Mouse (Mus musculus) CD4-positive, CD25-positive, alpha-beta regulatory T cell, adult 4 months (primary cell): ENCODE data around the gene Scml4. TPM values are rescaled to one million over a fixed set of nuclear protein-coding genes. Genes with fewer than 3 reads are reported as not detected.
A peak's percentile ranks its signal among the peaks of the same experiment; 100 is the strongest.

ENCODE experiments used
- ATAC-seq: one replicate; pipeline ENCODE4 v1.8.0; 2017
- polyA plus RNA-seq, 2 experiments: library from polyadenylated mRNA; unstranded; fragments of 100-300 nt; shearing (Covaris generic); gene quantifications; one replicate each; pipeline ENCODE4 v1.2.1; 2017

Gene Scml4
- polyA plus RNA-seq, 2 experiments from 2014 or later = 56.6 to 87.8 TPM

DNA sequence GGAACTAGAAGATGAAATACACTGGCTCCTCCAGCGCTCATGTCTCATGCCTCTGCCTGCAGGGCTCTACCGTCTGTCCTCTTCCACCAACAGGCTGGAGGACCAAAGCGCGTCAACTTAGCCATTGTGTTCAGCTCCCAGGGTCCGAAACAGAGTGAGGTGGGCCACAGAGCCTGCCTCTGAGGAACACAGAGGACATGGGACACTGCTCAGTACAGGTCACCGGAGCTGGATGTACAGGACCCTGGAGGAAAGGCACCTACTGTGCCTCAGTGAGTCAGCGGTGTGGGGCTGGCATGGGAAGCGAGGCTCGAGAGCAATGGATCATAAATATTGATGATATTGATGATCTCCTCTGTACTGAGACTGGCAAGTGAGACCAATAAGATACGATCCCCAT is 139.2 kb downstream of the Scml4 start:
- ATAC-seq = no peak

- ATAC-seq = no peak
Measured at GRCm38 (mm10) chr10:43001433-43001832, 141.3 kb downstream of the Scml4 start.

- peak; percentile 54 for ATAC-seq
Measured at GRCm38 (mm10) chr10:43002066-43002678, 142.0 kb downstream of the Scml4 start.

DNA sequence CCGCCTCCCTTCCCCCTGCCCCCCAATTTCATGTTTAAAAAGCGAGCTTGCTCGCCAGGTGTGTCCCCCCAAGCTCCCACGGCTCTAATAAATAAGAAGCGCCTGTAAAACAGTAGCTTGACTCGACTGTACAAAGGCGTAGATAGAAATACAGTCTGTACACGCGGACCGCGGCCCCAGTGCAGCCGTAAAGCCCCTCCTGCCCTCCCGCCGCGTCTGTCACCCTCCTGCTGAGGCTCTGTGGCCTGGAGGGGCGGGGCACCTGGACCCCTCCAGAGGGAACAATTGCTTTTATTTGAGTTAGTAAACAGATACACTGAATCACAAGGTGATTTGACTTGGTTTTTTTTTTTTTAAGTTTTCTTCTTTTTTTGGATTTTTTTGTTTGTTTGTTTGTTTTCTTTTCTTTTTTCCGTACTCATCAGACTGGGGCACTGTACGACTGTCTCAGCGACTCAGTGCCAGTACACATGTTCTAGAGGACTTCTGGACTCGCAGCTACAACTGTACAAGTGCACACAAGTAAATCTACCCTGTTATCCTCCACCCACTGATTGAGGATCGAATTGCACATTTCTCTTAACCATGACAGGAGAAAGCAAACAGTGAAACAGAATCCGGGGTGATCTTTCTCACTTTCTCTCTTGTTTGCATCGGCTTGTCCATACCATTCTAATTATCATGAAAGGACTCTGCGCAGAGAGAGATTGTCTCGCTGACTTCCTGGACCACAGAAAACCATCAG is 142.7 kb downstream of the Scml4 start:
- ATAC-seq = no peak

DNA sequence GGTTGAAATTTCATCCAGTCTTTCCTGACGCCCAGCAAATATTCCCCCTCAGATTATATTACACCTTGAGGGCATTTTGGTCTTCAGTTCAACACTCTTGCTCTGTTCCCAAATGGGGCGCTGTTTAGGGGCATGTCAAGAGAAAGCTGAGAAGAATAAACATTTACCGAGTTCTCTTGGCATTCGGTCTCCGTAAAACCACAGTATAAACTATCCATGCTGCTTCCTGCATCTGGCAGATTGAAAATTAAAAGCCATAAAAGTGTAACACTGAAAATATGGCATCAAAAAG is 143.2 kb downstream of the Scml4 start:
- ATAC-seq = no peak

DNA sequence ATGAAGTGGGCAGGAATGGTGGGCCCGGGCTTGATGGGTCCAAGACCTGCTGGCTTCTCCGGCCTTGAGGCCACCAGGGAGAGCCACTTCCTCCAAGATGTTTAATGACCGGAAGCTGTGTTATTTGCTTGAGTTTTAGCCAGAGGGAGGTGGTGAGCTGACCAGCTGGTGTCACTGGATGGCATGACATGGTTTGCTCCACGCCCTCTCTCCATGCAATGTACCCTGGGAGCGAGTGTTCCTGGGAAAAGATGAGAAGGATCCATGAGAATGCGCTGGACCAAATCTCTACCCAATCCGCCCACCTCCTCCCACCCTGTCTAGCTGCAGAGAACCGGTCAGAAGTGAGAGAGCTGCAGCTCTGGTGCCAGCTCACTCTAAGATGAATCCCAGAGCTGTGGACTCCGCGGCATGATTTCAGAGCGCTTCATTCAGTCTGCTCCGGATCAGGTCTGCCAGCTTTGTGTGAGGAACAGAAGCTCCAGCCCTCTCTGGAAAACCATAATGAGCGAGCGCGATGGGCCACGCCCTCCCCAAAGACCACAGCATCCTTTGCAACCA is 144.1 kb downstream of the Scml4 start:
- no peak for ATAC-seq

DNA sequence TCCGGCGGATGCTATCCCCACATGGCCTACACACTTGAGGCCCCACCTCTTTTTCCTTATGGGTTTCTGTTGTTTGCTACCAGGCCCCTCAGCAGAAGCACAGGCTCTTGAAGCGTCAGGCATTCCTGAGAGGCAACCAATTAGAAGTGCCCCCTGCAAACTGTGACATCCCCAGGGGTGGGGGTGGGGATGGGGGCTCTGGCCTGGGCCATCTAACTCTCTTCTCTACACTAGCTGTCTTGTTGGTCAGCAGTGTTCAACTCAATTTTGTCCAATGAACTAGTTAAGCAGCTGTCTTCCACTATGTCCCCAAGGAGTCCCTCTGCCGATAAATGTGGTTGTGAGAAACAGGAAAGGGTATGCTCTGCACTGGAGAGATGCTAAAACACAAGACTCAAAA is 144.9 kb downstream of the Scml4 start:
- ATAC-seq = no peak

DNA sequence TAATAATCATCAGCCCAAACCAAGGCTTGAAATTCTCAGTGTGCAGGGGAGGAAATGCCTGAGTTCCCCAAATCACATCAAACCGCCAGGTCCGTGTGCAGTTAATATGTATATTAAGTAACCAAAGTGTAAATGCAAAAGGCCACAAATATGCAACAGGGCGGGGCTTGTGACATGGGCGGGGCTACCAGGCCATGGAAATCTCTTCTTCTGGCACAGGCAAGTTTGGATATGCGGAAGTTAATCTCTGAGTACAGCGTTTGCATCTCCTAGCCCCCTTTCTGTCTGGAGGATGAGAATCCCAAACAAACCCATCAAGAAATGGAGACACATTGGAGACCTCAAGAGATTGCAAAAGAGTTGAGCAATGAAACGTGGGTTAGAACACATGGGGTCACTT is 145.5 kb downstream of the Scml4 start:
- ATAC-seq = no peak

GRCm38 (mm10) chr10:43006534-43006933 is 146.4 kb downstream of the Scml4 start:
- ATAC-seq = no peak

- no peak for ATAC-seq
Measured at GRCm38 (mm10) chr10:43008116-43008515, 147.9 kb downstream of the Scml4 start.

Other genes with a start within 250 kb of the Scml4 start
- 10 to 100 TPM; 17.8 to 19.4 TPM for gene Sec63, start 98.9 kb upstream of the Scml4 start, polyA plus RNA-seq